Mouse (Mus musculus): ENCODE results near the gene Akr1c19. TPM values are rescaled to one million over a fixed set of nuclear protein-coding genes. Genes with fewer than 3 reads are reported as not detected.
"Not testable (repeated sequence)": the region's sequence is repeated elsewhere in the genome, so short reads cannot be mapped to it uniquely, and the experiment has no call there.

The Akr1c19 gene
- 9.8 and 13.3 TPM in 2 replicates for polyA plus RNA-seq (2015; fragmentation: Nextera tagmentation; extraction: Ambion mirVana)

DNA sequence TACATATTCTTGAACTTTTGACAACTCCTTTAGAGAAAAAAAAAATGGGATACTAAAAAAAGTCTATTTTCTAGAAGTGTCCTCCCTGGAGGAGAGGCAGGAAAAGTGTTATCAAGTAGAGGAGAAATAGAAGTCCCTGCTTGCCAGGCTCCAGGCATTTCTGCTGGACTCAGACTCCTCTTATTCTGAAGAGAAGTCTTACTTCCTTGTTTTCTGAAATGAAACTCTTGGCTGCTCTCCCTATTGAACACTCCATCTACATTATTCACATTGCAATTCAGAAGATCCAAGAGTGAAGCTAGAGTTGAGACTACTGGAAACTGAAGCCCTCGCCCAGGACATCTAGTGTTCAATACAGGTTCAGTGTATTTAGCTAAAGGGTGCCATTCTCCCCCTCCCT lies at the start of gene Akr1c19:
Akr1c19 (plus strand) TSS at position 260 of the 400 bp plus-strand sequence.
- Histone ChIP-seq H3K36me3 (ENCODE audit: control insufficient read depth, insufficient read depth, low read length) (no peaks in the 10 kb centered on the region), H3K9ac (ENCODE audit: low read length) (no peak within 1 kb of the TSS), H3K4me1 (replicated peaks; ENCODE audit: control insufficient read depth, insufficient read depth, low read length) (no peaks in the 10 kb centered on the region), H3K9me3 (ENCODE audit: control insufficient read depth, low read length) (no peaks in the 10 kb centered on the region), H3K4me2 (ENCODE audit: low read depth, low read length) (no peak within 1 kb of the TSS), H3K27me3 (ENCODE audit: control insufficient read depth, insufficient read depth, low read depth, low read length) (no peaks in the 10 kb centered on the region), H3K4me3 (ENCODE audit: low read length) (no peak within 1 kb of the TSS), H3K27ac (ENCODE audit: low read length) (no peak within 1 kb of the TSS)
- 30% methylated on average over 1 of the region's 1 CpGs for WGBS
- peak; percentile 60; the same call in 1 of the 2 replicates for ATAC-seq (ENCODE audit: low read depth)

DNA sequence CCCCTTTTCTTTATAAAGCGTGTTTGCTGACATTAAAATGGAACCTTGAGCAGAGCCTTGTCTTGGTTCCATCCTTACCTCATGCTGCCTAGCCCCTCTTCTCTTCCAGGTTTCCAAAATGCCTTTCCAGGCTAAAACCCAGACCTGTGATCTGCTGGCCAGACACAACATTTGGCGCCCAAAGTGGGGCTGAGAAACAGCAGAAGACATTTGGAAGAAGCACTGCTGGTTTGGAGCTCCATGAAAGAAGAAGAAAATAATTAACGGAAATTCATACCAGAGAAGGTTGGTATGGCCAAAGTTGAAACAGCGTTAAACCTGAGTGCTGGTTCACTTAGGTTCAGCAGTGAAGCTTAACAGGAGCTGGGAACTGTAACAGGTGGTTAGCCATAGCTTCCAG lies 47.2 kb upstream of the Akr1c19 start:
- H3K27me3 ChIP-seq (ENCODE audit: control insufficient read depth, insufficient read depth, low read depth, low read length); H3K4me1 ChIP-seq (replicated peaks; ENCODE audit: control insufficient read depth, insufficient read depth, low read length); H3K9me3 ChIP-seq (ENCODE audit: control insufficient read depth, low read length); H3K9ac ChIP-seq (ENCODE audit: low read length); ATAC-seq (ENCODE audit: low read depth); H3K4me2 ChIP-seq (ENCODE audit: low read depth, low read length); H3K4me3 ChIP-seq (ENCODE audit: low read length); H3K36me3 ChIP-seq (ENCODE audit: control insufficient read depth, insufficient read depth, low read length); H3K27ac ChIP-seq (ENCODE audit: low read length): not testable (repeated sequence)
- 90% methylated on average over 4 of the region's 4 CpGs for WGBS

DNA sequence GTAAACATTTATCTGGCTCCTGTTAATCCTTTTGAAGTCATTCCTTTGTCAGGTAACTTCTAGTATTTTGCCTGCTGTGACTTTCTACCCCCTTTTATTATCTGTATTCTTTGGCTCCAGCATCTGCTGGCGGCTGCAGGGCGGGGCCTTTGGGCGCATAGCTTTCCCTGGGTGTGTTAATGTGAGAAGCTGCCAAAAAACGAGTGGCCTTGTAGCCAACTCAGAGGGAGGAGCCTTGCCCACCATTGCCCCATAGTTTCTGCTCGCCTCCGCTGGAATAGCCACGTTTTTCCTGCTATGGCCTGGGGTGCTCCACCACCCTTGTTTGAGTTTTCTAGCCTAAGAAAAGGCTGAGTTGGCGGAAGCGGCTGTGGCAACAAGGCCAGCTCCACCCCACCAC lies 45.4 kb upstream of the Akr1c19 start:
- H3K4me2 ChIP-seq (ENCODE audit: low read depth, low read length) = no peak overlapping the region
- ATAC-seq (ENCODE audit: low read depth) = peak; percentile 47; the same call in 1 of the 2 replicates

DNA sequence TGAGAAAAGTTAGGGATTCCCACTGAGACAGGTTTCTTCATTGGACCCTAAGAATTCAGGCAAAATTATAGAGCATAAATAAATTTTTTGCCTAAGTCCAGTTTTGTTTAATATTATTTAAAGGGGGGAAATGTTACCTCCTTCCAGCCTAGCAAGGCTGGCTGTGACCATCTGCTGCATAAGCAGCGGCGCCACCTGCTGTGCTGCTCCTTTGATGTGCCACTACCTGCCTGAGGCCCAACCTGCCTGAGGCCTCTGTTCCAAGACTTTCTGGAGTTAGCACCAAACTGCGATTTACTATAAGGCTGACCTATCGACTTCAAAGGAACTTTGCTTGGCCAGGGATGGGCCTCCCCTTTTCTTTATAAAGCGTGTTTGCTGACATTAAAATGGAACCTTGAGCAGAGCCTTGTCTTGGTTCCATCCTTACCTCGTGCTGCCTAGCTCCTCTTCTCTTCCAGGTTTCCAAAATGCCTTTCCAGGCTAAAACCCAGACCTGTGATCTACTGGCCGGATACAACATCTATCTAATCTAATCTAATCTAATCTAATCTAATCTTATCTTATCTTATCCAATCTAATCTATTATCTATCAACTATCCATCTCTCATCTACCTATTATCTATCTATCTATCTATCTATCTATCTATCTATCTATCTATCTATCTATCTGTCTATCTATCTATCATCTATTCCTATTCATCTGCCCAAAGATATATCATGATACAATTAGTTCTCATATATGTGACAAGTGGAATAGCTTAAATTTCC lies 41.7 kb upstream of the Akr1c19 start:
- not testable (repeated sequence) for H3K9ac ChIP-seq (ENCODE audit: low read length); H3K4me1 ChIP-seq (replicated peaks; ENCODE audit: control insufficient read depth, insufficient read depth, low read length); H3K36me3 ChIP-seq (ENCODE audit: control insufficient read depth, insufficient read depth, low read length); ATAC-seq (ENCODE audit: low read depth); H3K4me3 ChIP-seq (ENCODE audit: low read length); H3K9me3 ChIP-seq (ENCODE audit: control insufficient read depth, low read length); H3K27me3 ChIP-seq (ENCODE audit: control insufficient read depth, insufficient read depth, low read depth, low read length); H3K27ac ChIP-seq (ENCODE audit: low read length); H3K4me2 ChIP-seq (ENCODE audit: low read depth, low read length)
- 69% methylated on average over 7 of the region's 7 CpGs for WGBS

More for the DNA sequence above, 45.4 kb upstream of the Akr1c19 start:
- H3K4me1 ChIP-seq (replicated peaks; ENCODE audit: control insufficient read depth, insufficient read depth, low read length) = no peaks in the 10 kb centered on the region
- H3K36me3 ChIP-seq (ENCODE audit: control insufficient read depth, insufficient read depth, low read length) = no peaks in the 10 kb centered on the region
- H3K27me3 ChIP-seq (ENCODE audit: control insufficient read depth, insufficient read depth, low read depth, low read length) = no peaks in the 10 kb centered on the region
- H3K27ac ChIP-seq (ENCODE audit: low read length) = no peak overlapping the region
- no peak overlapping the region for H3K4me3 ChIP-seq (ENCODE audit: low read length)
- WGBS = 60% methylated on average over 9 of the region's 9 CpGs
- H3K9ac ChIP-seq (ENCODE audit: low read length) = no peak overlapping the region
- peaks cover 4% of the 10 kb centered on the region; the same call in 1 of the 2 replicates for H3K9me3 ChIP-seq (ENCODE audit: control insufficient read depth, low read length)

DNA sequence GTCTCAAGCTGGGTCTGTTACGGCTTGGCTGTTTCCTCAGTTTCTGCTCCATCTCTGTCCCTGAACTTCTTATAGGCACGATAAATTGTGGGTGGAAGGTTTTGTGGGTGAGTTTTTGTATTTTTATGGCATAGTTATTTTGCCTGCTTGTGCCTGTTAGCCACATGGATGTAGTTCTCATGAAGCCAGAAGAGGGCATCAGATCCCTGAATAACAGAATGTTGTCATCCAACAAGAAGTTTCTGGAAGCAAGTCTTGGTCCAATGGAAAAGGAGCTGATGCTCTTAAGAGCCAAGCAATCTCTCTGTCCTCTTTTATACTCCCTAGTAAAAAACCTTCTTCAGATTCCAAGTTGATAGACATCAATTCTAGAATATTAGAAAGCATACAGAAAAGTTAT lies 40.3 kb upstream of the Akr1c19 start:
- WGBS = 84% methylated on average over 2 of the region's 2 CpGs
- ATAC-seq (ENCODE audit: low read depth) = no peak
- no peak overlapping the region for H3K4me3 ChIP-seq (ENCODE audit: low read length)
- no peak overlapping the region for H3K4me2 ChIP-seq (ENCODE audit: low read depth, low read length)
- H3K4me1 ChIP-seq (replicated peaks; ENCODE audit: control insufficient read depth, insufficient read depth, low read length) = no peaks in the 10 kb centered on the region
- no peak overlapping the region for H3K27ac ChIP-seq (ENCODE audit: low read length)
- H3K36me3 ChIP-seq (ENCODE audit: control insufficient read depth, insufficient read depth, low read length) = no peaks in the 10 kb centered on the region
- H3K27me3 ChIP-seq (ENCODE audit: control insufficient read depth, insufficient read depth, low read depth, low read length) = no peaks in the 10 kb centered on the region
- H3K9ac ChIP-seq (ENCODE audit: low read length) = no peak overlapping the region
- no peaks in the 10 kb centered on the region for H3K9me3 ChIP-seq (ENCODE audit: control insufficient read depth, low read length)

DNA sequence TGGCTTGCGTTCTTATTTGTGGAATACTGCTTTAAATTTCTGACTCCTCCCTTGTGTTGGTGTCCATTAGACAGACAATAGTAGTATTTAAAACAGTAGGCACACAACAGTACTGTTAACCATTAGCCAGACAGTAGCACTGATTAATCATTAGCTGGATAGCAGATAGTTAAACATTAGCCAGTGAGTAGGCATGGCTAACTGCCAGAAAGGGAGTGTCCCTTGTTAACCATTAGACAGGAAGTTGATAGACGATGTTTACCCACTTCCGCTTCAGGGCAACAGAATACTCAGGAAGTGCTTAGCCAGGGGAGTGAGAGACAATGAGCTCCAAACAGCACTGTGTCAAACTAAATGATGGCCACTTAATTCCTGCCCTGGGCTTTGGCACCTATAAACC lies 37.6 kb upstream of the Akr1c19 start, which contains the start of gene Akr1c13:
Akr1c13 (plus strand) TSS at position 247 of the 400 bp plus-strand sequence.
- 38% methylated on average over 3 of the region's 3 CpGs for WGBS
- Histone ChIP-seq H3K36me3 (ENCODE audit: control insufficient read depth, insufficient read depth, low read length) (no peaks in the 10 kb centered on the region), H3K27me3 (ENCODE audit: control insufficient read depth, insufficient read depth, low read depth, low read length) (no peaks in the 10 kb centered on the region), H3K4me3 (ENCODE audit: low read length) (no peak within 1 kb of the TSS), H3K27ac (ENCODE audit: low read length) (no peak within 1 kb of the TSS), H3K9ac (ENCODE audit: low read length) (no peak within 1 kb of the TSS), H3K4me2 (ENCODE audit: low read depth, low read length) (0 out of 2 replicates have a peak within 1 kb of the TSS, but pooled peaks have one; percentile 2), H3K9me3 (ENCODE audit: control insufficient read depth, low read length) (no peaks in the 10 kb centered on the region), H3K4me1 (replicated peaks; ENCODE audit: control insufficient read depth, insufficient read depth, low read length) (no peaks in the 10 kb centered on the region)
- ATAC-seq (ENCODE audit: low read depth) = peak; percentile 56

DNA sequence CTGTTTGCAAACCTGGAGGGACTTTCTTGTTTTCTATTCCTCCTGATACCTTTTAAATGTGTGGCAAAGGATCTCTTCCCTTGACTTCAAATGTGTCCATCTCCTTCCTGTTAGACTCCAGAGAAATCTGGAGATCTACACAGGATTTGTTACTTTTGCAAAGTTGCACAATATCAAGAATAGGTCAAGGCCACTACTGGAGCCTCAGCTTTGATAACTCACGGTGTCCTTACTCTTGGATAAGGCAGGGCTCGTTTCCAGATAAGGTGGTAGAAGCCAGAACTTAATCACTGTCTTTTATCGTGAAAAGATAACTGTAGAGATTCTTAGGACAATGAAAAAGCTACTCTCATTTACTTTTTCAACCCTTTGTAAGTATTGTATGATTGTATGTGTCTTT lies 36.0 kb upstream of the Akr1c19 start:
- no peaks in the 10 kb centered on the region for H3K4me1 ChIP-seq (replicated peaks; ENCODE audit: control insufficient read depth, insufficient read depth, low read length)
- no peaks in the 10 kb centered on the region for H3K36me3 ChIP-seq (ENCODE audit: control insufficient read depth, insufficient read depth, low read length)
- H3K4me2 ChIP-seq (ENCODE audit: low read depth, low read length) = no peak overlapping the region
- H3K27ac ChIP-seq (ENCODE audit: low read length) = no peak overlapping the region
- H3K4me3 ChIP-seq (ENCODE audit: low read length) = no peak overlapping the region
- no peaks in the 10 kb centered on the region for H3K9me3 ChIP-seq (ENCODE audit: control insufficient read depth, low read length)
- WGBS = 61% methylated on average over 3 of the region's 3 CpGs
- no peak for ATAC-seq (ENCODE audit: low read depth)
- H3K9ac ChIP-seq (ENCODE audit: low read length) = no peak overlapping the region
- no peaks in the 10 kb centered on the region for H3K27me3 ChIP-seq (ENCODE audit: control insufficient read depth, insufficient read depth, low read depth, low read length)

DNA sequence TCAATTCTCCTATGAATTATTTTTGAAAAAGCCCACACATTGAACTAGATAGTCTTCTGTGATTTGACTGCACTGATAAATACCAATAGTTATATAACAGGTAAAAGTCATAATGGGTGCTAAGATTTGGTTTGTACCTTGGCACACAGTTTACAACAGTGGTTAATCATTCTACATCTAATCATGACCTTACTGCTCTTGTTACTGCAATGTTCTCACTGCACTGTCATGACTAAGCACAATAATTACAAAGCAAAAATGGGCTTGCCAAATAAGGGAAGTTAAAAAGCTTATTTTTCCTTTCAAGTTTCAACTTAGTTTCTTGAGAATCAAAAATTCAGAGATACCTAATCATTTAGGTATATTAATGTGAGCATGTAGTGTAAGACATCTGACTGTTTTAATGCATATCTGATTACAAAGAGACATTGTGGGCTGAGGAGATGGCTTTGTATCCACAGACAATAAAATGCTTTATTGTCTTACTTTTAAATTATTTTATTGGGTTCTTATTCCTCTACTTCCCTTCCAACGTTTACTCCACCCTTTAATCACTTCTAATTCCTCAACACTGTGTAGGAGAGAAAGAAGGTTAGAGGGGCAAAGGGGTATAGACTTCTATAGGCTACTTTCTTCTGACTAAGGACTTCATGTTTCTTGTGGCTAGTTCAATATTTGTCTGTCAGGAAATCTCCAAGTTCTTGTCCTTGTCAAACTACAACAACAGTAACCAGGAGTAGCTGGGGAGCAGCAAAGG lies 22.2 kb upstream of the Akr1c19 start:
- H3K9me3 ChIP-seq (ENCODE audit: control insufficient read depth, low read length) = no peaks in the 10 kb centered on the region
- 27% methylated on average over 1 of the region's 1 CpGs for WGBS
- H3K27me3 ChIP-seq (ENCODE audit: control insufficient read depth, insufficient read depth, low read depth, low read length) = no peaks in the 10 kb centered on the region
- H3K36me3 ChIP-seq (ENCODE audit: control insufficient read depth, insufficient read depth, low read length) = no peaks in the 10 kb centered on the region
- ATAC-seq (ENCODE audit: low read depth) = no peak
- H3K4me3 ChIP-seq (ENCODE audit: low read length) = no peak overlapping the region
- H3K4me2 ChIP-seq (ENCODE audit: low read depth, low read length) = no peak overlapping the region
- no peaks in the 10 kb centered on the region for H3K4me1 ChIP-seq (replicated peaks; ENCODE audit: control insufficient read depth, insufficient read depth, low read length)
- no peak overlapping the region for H3K9ac ChIP-seq (ENCODE audit: low read length)
- H3K27ac ChIP-seq (ENCODE audit: low read length) = no peak overlapping the region

DNA sequence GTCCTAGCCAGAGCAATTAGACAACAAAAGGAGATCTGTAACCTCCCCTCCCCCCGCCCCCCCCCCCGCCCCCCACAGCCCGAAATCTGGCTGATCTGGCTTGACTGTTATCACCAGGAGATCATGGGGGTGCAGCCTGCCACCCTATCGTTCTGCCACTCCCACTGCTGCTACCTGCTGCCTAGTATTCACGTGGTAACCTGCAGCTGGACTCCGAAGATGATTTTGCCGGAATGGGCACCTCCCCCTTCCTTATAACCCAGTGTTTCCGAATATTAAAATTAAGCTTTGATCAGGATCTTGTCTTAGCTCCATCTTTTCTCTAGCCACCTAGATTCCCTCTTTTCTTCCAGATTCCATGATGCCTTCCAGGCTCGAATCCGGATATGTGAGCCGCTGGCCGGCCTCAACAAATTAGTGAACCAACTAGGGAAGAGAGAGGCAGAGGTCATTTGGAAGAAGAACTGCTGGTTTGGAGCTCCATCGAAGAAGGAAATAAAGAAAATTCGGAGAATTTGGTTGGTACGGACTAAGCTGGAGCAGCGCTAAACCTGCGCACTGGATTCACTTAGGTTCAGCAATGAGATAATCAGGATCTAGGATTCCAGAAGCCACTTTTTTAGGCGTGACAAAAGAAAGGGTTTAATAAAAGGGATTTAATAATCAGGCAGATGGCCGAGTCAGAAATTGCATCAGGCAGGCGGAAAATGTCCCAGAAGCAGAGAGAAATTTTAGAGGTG lies 16.8 kb upstream of the Akr1c19 start:
- ATAC-seq (ENCODE audit: low read depth) = no peak
- 80% methylated on average over 17 of the region's 20 CpGs for WGBS

More for the DNA sequence above, 16.8 kb upstream of the Akr1c19 start:
- H3K9me3 ChIP-seq (ENCODE audit: control insufficient read depth, low read length) = no peaks in the 10 kb centered on the region
- H3K4me3 ChIP-seq (ENCODE audit: low read length) = no peak overlapping the region
- H3K9ac ChIP-seq (ENCODE audit: low read length) = no peak overlapping the region
- H3K27me3 ChIP-seq (ENCODE audit: control insufficient read depth, insufficient read depth, low read depth, low read length) = no peaks in the 10 kb centered on the region
- no peaks in the 10 kb centered on the region for H3K4me1 ChIP-seq (replicated peaks; ENCODE audit: control insufficient read depth, insufficient read depth, low read length)
- no peak overlapping the region for H3K4me2 ChIP-seq (ENCODE audit: low read depth, low read length)
- no peaks in the 10 kb centered on the region for H3K36me3 ChIP-seq (ENCODE audit: control insufficient read depth, insufficient read depth, low read length)
- H3K27ac ChIP-seq (ENCODE audit: low read length) = no peak overlapping the region

All from lung, embryonic 16.5 days (tissue).